In genomic region chr4:141794152-141794535, GRCm38 (mm10) we compare ENCODE assay signal across 8 mouse cellular contexts. TPM values are rescaled to one million over a fixed set of nuclear protein-coding genes. Genes with fewer than 3 reads are reported as not detected.
DNase-seq lines count a peak whose midpoint lies in the region; ATAC-seq and TF ChIP-seq lines count a peak whose summit lies in the region.

No protein-coding gene starts in this region.

- peaks cover 3% of the 10 kb centered on the region; the same call in 1 of the 2 replicates for H3K4me1 ChIP-seq in lung, postnatal 0 days (ENCODE audit: insufficient read depth, low read depth, low read length)
- H3K4me1 ChIP-seq in limb, embryonic 11.5 days (ENCODE audit: control insufficient read depth, insufficient read depth, low read length), result peaks cover 2% of the 10 kb centered on the region; the same call in 1 of the 2 replicates
- H3K4me1 ChIP-seq in olfactory bulb, adult 2 months (ENCODE audit: control insufficient read depth, insufficient read depth, low read length), result peaks cover 16% of the 10 kb centered on the region

- peaks cover 5% of the 10 kb centered on the region; the same call in 1 of the 2 replicates for H3K36me3 ChIP-seq in lung, postnatal 0 days (ENCODE audit: insufficient read depth, low read length)
- H3K36me3 ChIP-seq in limb, embryonic 11.5 days (ENCODE audit: control insufficient read depth, insufficient read depth, low read length), result no peaks in the 10 kb centered on the region; the same call in 1 of the 2 replicates

- TF ChIP-seq EP300 in lung, postnatal 0 days (IDR thresholded peaks at IDR 0.05), result 0 out of 2 replicates have a peak, but pooled peaks have one; percentile 16

- peak overlapping the region; percentile 58 for H3K4me2 ChIP-seq in lung, postnatal 0 days (replicated peaks; ENCODE audit: low read depth, low read length)
- peak overlapping the region; percentile 55 for H3K4me2 ChIP-seq in limb, embryonic 11.5 days (ENCODE audit: low read depth, severe bottlenecking)

- peak; percentile 1 for DNase-seq in adrenal gland, postnatal 14 days
- no peak for DNase-seq in adrenal gland, postnatal 10 days
- peak; percentile 80 for DNase-seq in lung, postnatal 0 days (ENCODE audit: low spot score)
- DNase-seq in lung, postnatal 10 days, result no peak
- DNase-seq in limb, embryonic 11.5 days (ENCODE audit: low spot score), result no peak
- DNase-seq in layer of hippocampus, adult 18-20 months (ENCODE audit: low spot score in 2 of 2), result no peak
- no peak for DNase-seq in right cerebral cortex, postnatal 25 days

- no peaks in the 10 kb centered on the region for H3K27me3 ChIP-seq in lung, postnatal 0 days (replicated peaks; ENCODE audit: insufficient read depth, low read length)
- no peaks in the 10 kb centered on the region for H3K27me3 ChIP-seq in limb, embryonic 11.5 days (ENCODE audit: control insufficient read depth, insufficient read depth, low read length)

- ATAC-seq in lung, postnatal 0 days, result no peak
- ATAC-seq in limb, embryonic 11.5 days (ENCODE audit: insufficient number of reproducible peaks, low FRiP score, low TSS enrichment, low read depth), result no peak

- H3K9ac ChIP-seq in lung, postnatal 0 days (replicated peaks; ENCODE audit: low read depth), result peak overlapping the region; percentile 43
- H3K9ac ChIP-seq in limb, embryonic 11.5 days (ENCODE audit: low read length), result peak overlapping the region; percentile 74

- H3K4me3 ChIP-seq in lung, postnatal 0 days (ENCODE audit: low read depth, low read length), result peak overlapping the region; percentile 58
- peak overlapping the region; percentile 60 for H3K4me3 ChIP-seq in limb, embryonic 11.5 days (ENCODE audit: low read depth, low read length)
- H3K4me3 ChIP-seq in olfactory bulb, adult 2 months (ENCODE audit: insufficient read depth, low read depth, low read length), result peak overlapping the region; percentile 80

- no peaks in the 10 kb centered on the region for H3K9me3 ChIP-seq in lung, postnatal 0 days (ENCODE audit: low read length)
- no peaks in the 10 kb centered on the region for H3K9me3 ChIP-seq in limb, embryonic 11.5 days (ENCODE audit: control insufficient read depth, low read length)

- 3% methylated on average over 5 of the region's 5 CpGs for WGBS in lung, postnatal 0 days
- WGBS in limb, embryonic 11.5 days, result 14% methylated on average over 5 of the region's 5 CpGs
- 2% methylated on average over 5 of the region's 5 CpGs for WGBS in olfactory bulb, adult 2 months

- peak overlapping the region; percentile 89 for H3K27ac ChIP-seq in lung, postnatal 0 days (ENCODE audit: low read length)
- peak overlapping the region; percentile 70; the same call in 1 of the 2 replicates for H3K27ac ChIP-seq in limb, embryonic 11.5 days (replicated peaks; ENCODE audit: low read depth, low read length)
- H3K27ac ChIP-seq in olfactory bulb, adult 2 months (ENCODE audit: insufficient read depth, low read depth, low read length), result peak overlapping the region; percentile 67

- TF ChIP-seq POLR2A in olfactory bulb, adult 2 months (IDR thresholded peaks at IDR 0.05; ENCODE audit: insufficient read depth, low read depth, low read length), result no peak

- no peak for TF ChIP-seq CTCF in lung, postnatal 0 days (IDR thresholded peaks at IDR 0.05)
- TF ChIP-seq CTCF in olfactory bulb, adult 2 months (IDR thresholded peaks at IDR 0.05; ENCODE audit: insufficient read depth, low read depth, low read length), result no peak

RNA-seq across cellular contexts. Expression of gene Casp9, which starts 0.7 kb away (rescaled TPM):
- 15.3 and 17.1 TPM in 2 replicates for total RNA-seq in adrenal gland, postnatal 14 days (2021)
- total RNA-seq in adrenal gland, postnatal 10 days (2021), result 10 to 100 TPM; 14.4 to 22.5 TPM
- polyA plus RNA-seq in lung, postnatal 0 days (2015; fragmentation: Nextera tagmentation; extraction: Ambion mirVana), result 19.2 and 20.2 TPM in 2 replicates
- polyA plus RNA-seq in limb, embryonic 11.5 days (2014; fragmentation: Nextera tagmentation; extraction: Ambion mirVana), result 16.9 and 19.0 TPM in 2 replicates
- not detected in 2 replicates for polyA plus RNA-seq in olfactory bulb, adult 2 months (2012; ENCODE audit: insufficient read depth, insufficient read length, low replicate concordance, missing spikeins)
- total RNA-seq in layer of hippocampus, adult 18-20 months (2021), result 10 to 100 TPM; 25.6 to 28.8 TPM

RNA-seq across cellular contexts. Expression of gene Dnajc16, which starts 3.4 kb away (rescaled TPM):
- total RNA-seq in adrenal gland, postnatal 14 days (2021), result 16.6 and 20.7 TPM in 2 replicates
- 10 to 100 TPM; 16.1 to 16.8 TPM for total RNA-seq in adrenal gland, postnatal 10 days (2021)
- polyA plus RNA-seq in lung, postnatal 0 days (2015; fragmentation: Nextera tagmentation; extraction: Ambion mirVana), result 3.3 and 3.7 TPM in 2 replicates
- 3.1 and 3.6 TPM in 2 replicates for polyA plus RNA-seq in limb, embryonic 11.5 days (2014; fragmentation: Nextera tagmentation; extraction: Ambion mirVana)
- not detected in 2 replicates for polyA plus RNA-seq in olfactory bulb, adult 2 months (2012; ENCODE audit: insufficient read depth, insufficient read length, low replicate concordance, missing spikeins)
- total RNA-seq in layer of hippocampus, adult 18-20 months (2021), result 10 to 100 TPM; 44.2 to 48.6 TPM

RNA-seq across cellular contexts. Expression of gene Cela2a, which starts 31.8 kb away (rescaled TPM):
- total RNA-seq in adrenal gland, postnatal 14 days (2021), result 0.56 TPM in 1 of 2 replicates, not detected in the other
- not detected for total RNA-seq in adrenal gland, postnatal 10 days (2021)
- not detected in 2 replicates for polyA plus RNA-seq in lung, postnatal 0 days (2015; fragmentation: Nextera tagmentation; extraction: Ambion mirVana)
- polyA plus RNA-seq in limb, embryonic 11.5 days (2014; fragmentation: Nextera tagmentation; extraction: Ambion mirVana), result not detected in 2 replicates
- polyA plus RNA-seq in olfactory bulb, adult 2 months (2012; ENCODE audit: insufficient read depth, insufficient read length, low replicate concordance, missing spikeins), result not detected in 2 replicates
- total RNA-seq in layer of hippocampus, adult 18-20 months (2021), result not detected

RNA-seq across cellular contexts. Expression of gene Agmat, which starts 47.7 kb away (rescaled TPM):
- total RNA-seq in adrenal gland, postnatal 14 days (2021), result 13.4 and 32.2 TPM in 2 replicates
- total RNA-seq in adrenal gland, postnatal 10 days (2021), result 10 to 100 TPM; 15.6 to 34.4 TPM
- 0.25 and 0.27 TPM in 2 replicates for polyA plus RNA-seq in lung, postnatal 0 days (2015; fragmentation: Nextera tagmentation; extraction: Ambion mirVana)
- polyA plus RNA-seq in limb, embryonic 11.5 days (2014; fragmentation: Nextera tagmentation; extraction: Ambion mirVana), result 0.11 TPM in 1 of 2 replicates, not detected in the other
- polyA plus RNA-seq in olfactory bulb, adult 2 months (2012; ENCODE audit: insufficient read depth, insufficient read length, low replicate concordance, missing spikeins), result not detected in 2 replicates
- under 1 TPM in 1 of 2 experiments, not detected in 1; 0.22 TPM for total RNA-seq in layer of hippocampus, adult 18-20 months (2021)

RNA-seq across cellular contexts. Expression of gene Ctrc, which starts 52.0 kb away (rescaled TPM):
- total RNA-seq in adrenal gland, postnatal 14 days (2021), result not detected in 2 replicates
- total RNA-seq in adrenal gland, postnatal 10 days (2021), result not detected
- polyA plus RNA-seq in lung, postnatal 0 days (2015; fragmentation: Nextera tagmentation; extraction: Ambion mirVana), result not detected in 2 replicates
- polyA plus RNA-seq in limb, embryonic 11.5 days (2014; fragmentation: Nextera tagmentation; extraction: Ambion mirVana), result not detected in 2 replicates
- polyA plus RNA-seq in olfactory bulb, adult 2 months (2012; ENCODE audit: insufficient read depth, insufficient read length, low replicate concordance, missing spikeins), result not detected in 2 replicates
- total RNA-seq in layer of hippocampus, adult 18-20 months (2021), result not detected

Comparison
In these comparisons a context has a peak if more than half of its experiments do, and no peak if none do; other contexts are left out.
1. DNase-seq: peak in adrenal gland, postnatal 14 days (single experiment) and lung, postnatal 0 days (single experiment); none in adrenal gland, postnatal 10 days (single experiment), lung, postnatal 10 days (single experiment), limb, embryonic 11.5 days (single experiment), layer of hippocampus, adult 18-20 months (0 of 2) and right cerebral cortex, postnatal 25 days (single experiment).
2. Peak in every context shown above with its lines, with median percentiles within 50 percentile points of each other: H3K27ac ChIP-seq and H3K4me3 ChIP-seq.